ENCODE assay signal across 8 mouse cellular contexts in genomic region chr9:46003729-46004128, GRCm38 (mm10). TPM values are rescaled to one million over a fixed set of nuclear protein-coding genes. Genes with fewer than 3 reads are reported as not detected.
DNase-seq lines count a peak whose midpoint lies in the region; ATAC-seq and TF ChIP-seq lines count a peak whose summit lies in the region.

No protein-coding gene starts in this region.

- H3K36me3 ChIP-seq in forebrain, embryonic 11.5 days (ENCODE audit: control insufficient read depth, insufficient read depth, low read length) = no peaks in the 10 kb centered on the region
- no peaks in the 10 kb centered on the region for H3K36me3 ChIP-seq in forebrain, embryonic 12.5 days (replicated peaks)
- no peaks in the 10 kb centered on the region for H3K36me3 ChIP-seq in testis, adult 2 months (ENCODE audit: control insufficient read depth, insufficient read depth, low read length)

- no peaks in the 10 kb centered on the region for H3K27me3 ChIP-seq in forebrain, embryonic 11.5 days (ENCODE audit: control insufficient read depth, insufficient read depth, low read length)
- no peaks in the 10 kb centered on the region for H3K27me3 ChIP-seq in forebrain, embryonic 12.5 days
- H3K27me3 ChIP-seq in testis, adult 2 months (ENCODE audit: control insufficient read depth, insufficient read depth, low read length) = no peaks in the 10 kb centered on the region

- H3K4me2 ChIP-seq in forebrain, embryonic 11.5 days (ENCODE audit: low read depth, low read length, severe bottlenecking) = no peak overlapping the region
- no peak overlapping the region for H3K4me2 ChIP-seq in forebrain, embryonic 12.5 days

- no peak for TF ChIP-seq POLR2A in testis, adult 2 months (IDR thresholded peaks at IDR 0.05; ENCODE audit: control insufficient read depth, low read depth, low read length)

- peak; percentile 88 for DNase-seq in forebrain, embryonic 11.5 days (ENCODE audit: low spot score)
- peak; percentile 71 for DNase-seq in R1 (ENCODE audit: low read depth, low spot score)
- peak; percentile 80 to 88 for DNase-seq in cerebellum, postnatal 36 days
- peak; percentile 85 for DNase-seq in heart, adult 8-10 months (ENCODE audit: low spot score)
- DNase-seq in layer of hippocampus, adult 8-10 months (ENCODE audit: low spot score in 2 of 2) = peak; percentile 61 to 86

- H3K27ac ChIP-seq in forebrain, embryonic 11.5 days (ENCODE audit: low read depth, low read length) = no peak overlapping the region
- H3K27ac ChIP-seq in forebrain, embryonic 12.5 days = no peak overlapping the region
- H3K27ac ChIP-seq in testis, adult 2 months (ENCODE audit: control insufficient read depth, insufficient read depth, low read depth, low read length) = no peak overlapping the region

- no peak overlapping the region for H3K9ac ChIP-seq in forebrain, embryonic 11.5 days (ENCODE audit: low read length)
- H3K9ac ChIP-seq in forebrain, embryonic 12.5 days = no peak overlapping the region

- no peak for ATAC-seq in forebrain, embryonic 11.5 days (replicated peaks; ENCODE audit: low FRiP score)
- ATAC-seq in forebrain, embryonic 12.5 days (ENCODE audit: low FRiP score) = no peak
- peak; percentile 76 for ATAC-seq in megakaryocyte progenitor cell, adult 5-6 weeks (replicated peaks; ENCODE audit: poor library complexity)

- peak; percentile 55; the same call in 1 of the 2 replicates for TF ChIP-seq CTCF in testis, adult 2 months (IDR thresholded peaks at IDR 0.05; ENCODE audit: control insufficient read depth, insufficient read depth, insufficient replicate concordance, low read depth, low read length)

- no peak overlapping the region for H3K4me3 ChIP-seq in forebrain, embryonic 11.5 days (ENCODE audit: low read depth, low read length)
- no peak overlapping the region for H3K4me3 ChIP-seq in forebrain, embryonic 12.5 days (replicated peaks)
- no peak overlapping the region for H3K4me3 ChIP-seq in testis, adult 2 months (ENCODE audit: control insufficient read depth, low read depth, low read length)

- H3K9me3 ChIP-seq in forebrain, embryonic 11.5 days (ENCODE audit: control insufficient read depth, low read length) = no peaks in the 10 kb centered on the region
- H3K9me3 ChIP-seq in forebrain, embryonic 12.5 days = no peaks in the 10 kb centered on the region

- no peaks in the 10 kb centered on the region for H3K4me1 ChIP-seq in forebrain, embryonic 11.5 days (replicated peaks; ENCODE audit: control insufficient read depth, insufficient read depth, low read length)
- no peaks in the 10 kb centered on the region for H3K4me1 ChIP-seq in forebrain, embryonic 12.5 days
- peaks cover 2% of the 10 kb centered on the region; the same call in 1 of the 2 replicates for H3K4me1 ChIP-seq in testis, adult 2 months (ENCODE audit: control insufficient read depth, insufficient read depth, low read length)

- 11% methylated on average over 7 of the region's 7 CpGs for whole genome bisulfite sequencing in forebrain, embryonic 11.5 days
- 10% methylated on average over 7 of the region's 7 CpGs for WGBS in forebrain, embryonic 12.5 days

RNA-seq across cellular contexts. Expression of gene Pafah1b2, which starts 8.8 kb away (rescaled TPM):
- 274 and 277 TPM in 2 replicates for polyA plus RNA-seq in forebrain, embryonic 11.5 days (2014; fragmentation: Nextera tagmentation; extraction: Ambion mirVana)
- polyA plus RNA-seq in forebrain, embryonic 12.5 days (2016; fragmentation: Nextera tagmentation; extraction: Ambion mirVana) = 298 and 341 TPM in 2 replicates
- 10 to 100 TPM; 44.4 to 54.1 (median 49.2) TPM for total RNA-seq in heart, adult 8-10 months (2022)
- total RNA-seq in layer of hippocampus, adult 8-10 months (2022) = 100 to 1,000 TPM; 195 to 219 (median 207) TPM
- 50.8 and 60.9 TPM in 2 replicates for total RNA-seq in megakaryocyte progenitor cell, adult 5-6 weeks (2015)
- 111 and 112 TPM in 2 replicates for total RNA-seq in megakaryocyte progenitor cell, adult 5-6 weeks (2017)
- polyA plus RNA-seq in testis, adult 2 months (2012; rRNA removed) = 210 and 246 TPM in 2 replicates

RNA-seq across cellular contexts. Expression of gene Sik3, which starts 8.9 kb away (rescaled TPM):
- 11.3 TPM in 2 replicates for polyA plus RNA-seq in forebrain, embryonic 11.5 days (2014; fragmentation: Nextera tagmentation; extraction: Ambion mirVana)
- polyA plus RNA-seq in forebrain, embryonic 12.5 days (2016; fragmentation: Nextera tagmentation; extraction: Ambion mirVana) = 5.9 and 9.8 TPM in 2 replicates
- total RNA-seq in heart, adult 8-10 months (2022) = 10 to 100 TPM; 62.0 to 81.1 (median 73.3) TPM
- 100 to 1,000 TPM; 134 to 147 (median 140) TPM for total RNA-seq in layer of hippocampus, adult 8-10 months (2022)
- total RNA-seq in megakaryocyte progenitor cell, adult 5-6 weeks (2015) = 24.3 and 26.8 TPM in 2 replicates
- total RNA-seq in megakaryocyte progenitor cell, adult 5-6 weeks (2017) = 13.3 and 15.2 TPM in 2 replicates
- 30.1 and 30.4 TPM in 2 replicates for polyA plus RNA-seq in testis, adult 2 months (2012; rRNA removed)

RNA-seq across cellular contexts. Expression of gene Sidt2, which starts 48.7 kb away (rescaled TPM):
- 21.2 and 28.5 TPM in 2 replicates for polyA plus RNA-seq in forebrain, embryonic 11.5 days (2014; fragmentation: Nextera tagmentation; extraction: Ambion mirVana)
- 26.8 and 30.7 TPM in 2 replicates for polyA plus RNA-seq in forebrain, embryonic 12.5 days (2016; fragmentation: Nextera tagmentation; extraction: Ambion mirVana)
- 10 to 100 TPM; 62.1 to 77.4 (median 69.0) TPM for total RNA-seq in heart, adult 8-10 months (2022)
- 10 to 100 TPM; 67.6 to 81.0 (median 74.0) TPM for total RNA-seq in layer of hippocampus, adult 8-10 months (2022)
- total RNA-seq in megakaryocyte progenitor cell, adult 5-6 weeks (2015) = 29.4 and 32.7 TPM in 2 replicates
- total RNA-seq in megakaryocyte progenitor cell, adult 5-6 weeks (2017) = 15.3 and 21.9 TPM in 2 replicates
- polyA plus RNA-seq in testis, adult 2 months (2012; rRNA removed) = 350 and 414 TPM in 2 replicates
